Mouse (Mus musculus): ENCODE measurements at regions not wholly inside any gene's neighbourhood (a gene's known extent, or its start where the extent isn't known, plus 50 kb on each side); places are given as distances from the start of the nearest gene placed in this dataset.

DNA sequence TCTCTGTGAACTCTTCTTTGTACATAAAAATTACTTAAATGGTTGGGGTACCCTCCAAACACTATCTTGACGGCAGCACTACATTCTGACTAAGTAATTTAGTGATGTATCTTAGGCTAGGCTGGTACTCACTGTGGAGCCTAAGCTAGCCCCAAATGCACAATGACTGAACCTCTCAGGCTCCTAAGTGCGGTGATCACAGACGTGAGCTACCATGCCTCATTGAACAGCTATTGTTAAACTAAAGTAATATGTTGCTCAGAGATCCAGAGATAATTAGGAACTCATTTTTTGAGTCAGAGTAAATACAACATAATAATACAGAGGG lies 122.7 kb upstream of the Itga4 start:
- no peak for DNase-seq (ENCODE audit: low read depth, low spot score)

DNA sequence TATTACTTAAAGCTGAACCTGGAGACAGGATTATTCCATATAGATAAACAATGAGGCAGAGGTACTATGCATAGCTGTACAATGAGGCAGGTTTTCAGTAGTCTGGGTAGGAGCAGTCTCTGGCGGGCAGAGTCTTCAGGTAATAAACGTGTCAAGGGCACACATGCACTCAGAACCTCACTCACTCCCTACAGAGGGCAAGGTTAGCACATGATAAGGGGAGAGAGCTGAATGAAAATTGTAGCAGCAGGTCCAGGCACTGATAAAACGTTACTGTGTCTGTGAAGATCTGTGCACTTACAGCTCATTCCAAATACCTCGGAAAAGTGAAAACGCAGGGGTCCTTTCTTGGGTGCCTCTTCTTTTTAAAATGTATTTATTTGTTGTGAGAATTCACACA lies 120.9 kb upstream of the Itga4 start:
- DNase-seq (ENCODE audit: low read depth, low spot score): no peak

DNA sequence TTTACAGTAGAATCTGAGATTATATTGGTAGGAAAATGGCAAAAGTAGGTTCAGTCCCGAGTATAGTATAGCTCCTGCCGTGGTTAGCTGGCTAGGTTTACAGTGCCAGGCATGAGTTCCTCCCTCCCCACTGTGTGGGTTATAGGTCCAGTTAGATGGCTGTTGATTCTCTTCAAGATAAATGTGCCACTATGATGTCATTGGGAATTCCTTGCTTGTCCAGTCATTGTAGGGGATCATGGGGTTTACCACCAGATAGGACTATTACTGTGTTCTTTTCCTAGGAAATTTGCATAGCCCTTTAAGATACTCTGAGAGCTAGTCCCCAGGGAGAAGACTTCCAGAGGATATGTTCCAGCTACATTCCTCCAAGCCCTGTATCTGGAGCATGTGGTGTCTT lies 119.2 kb upstream of the Itga4 start:
- DNase-seq (ENCODE audit: low read depth, low spot score): no peak

DNA sequence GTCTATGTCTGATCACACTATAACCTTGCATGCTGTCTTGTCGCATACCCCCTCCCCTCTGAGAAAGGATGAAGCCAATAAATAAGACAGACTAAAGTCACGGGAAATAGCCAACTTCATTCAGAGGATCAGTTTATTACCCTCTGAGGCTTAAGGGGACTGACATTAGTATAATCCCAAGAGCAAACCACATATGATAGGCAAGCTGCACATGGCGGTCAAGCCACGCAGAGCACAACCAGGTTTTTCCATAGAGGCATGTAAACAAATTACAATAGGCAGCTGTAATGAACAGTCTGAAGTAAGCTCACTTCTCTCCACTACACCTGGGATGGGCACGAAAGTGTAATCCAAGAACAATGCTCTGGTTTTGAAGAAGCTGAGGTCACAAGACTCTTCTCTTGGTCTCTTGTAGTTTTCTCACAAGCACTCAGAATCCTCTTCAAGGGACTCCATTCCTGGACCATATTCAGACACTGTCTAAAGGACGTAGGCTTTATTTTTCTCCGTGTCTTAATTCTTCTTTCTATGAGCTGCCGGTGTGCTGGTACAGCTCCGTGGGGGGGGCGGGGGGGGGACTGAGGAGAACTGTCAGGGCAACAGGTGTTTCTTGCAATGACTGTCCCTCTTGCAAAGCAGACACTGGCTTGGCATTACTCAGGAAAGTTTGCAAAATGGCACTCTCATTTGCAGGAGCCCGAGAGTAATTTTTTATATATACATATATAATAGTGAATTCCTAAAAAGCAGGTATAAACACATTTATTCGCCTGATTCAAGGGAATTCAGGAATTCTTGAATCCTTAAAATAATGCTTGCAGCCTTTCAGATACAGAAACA lies 118.4 kb upstream of the Itga4 start:
- DNase-seq (ENCODE audit: low read depth, low spot score): no peak

DNA sequence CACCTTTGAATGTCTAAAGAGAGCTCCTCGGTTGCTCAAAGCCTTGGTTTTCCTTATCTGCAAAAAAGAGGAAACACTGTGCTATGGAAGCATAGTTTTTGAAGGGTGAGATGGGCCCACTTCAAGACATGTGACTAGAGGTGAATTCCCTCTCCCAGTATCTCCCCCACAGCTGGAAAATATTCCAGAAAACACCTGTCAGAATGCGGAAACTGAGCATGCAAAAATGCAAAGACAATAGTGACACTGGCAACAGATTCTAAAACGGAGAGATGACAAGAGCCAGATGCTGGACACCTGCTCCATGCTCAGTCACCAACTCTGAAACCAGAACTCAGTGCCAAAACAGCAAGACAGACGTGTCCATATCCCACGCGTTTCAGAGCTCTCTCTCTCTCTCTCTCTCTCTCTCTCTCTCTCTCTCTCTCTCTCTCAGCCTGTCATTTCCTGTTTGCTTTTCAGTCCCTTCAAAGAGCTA lies 117.5 kb upstream of the Itga4 start:
- no peak for DNase-seq (ENCODE audit: low read depth, low spot score)

DNA sequence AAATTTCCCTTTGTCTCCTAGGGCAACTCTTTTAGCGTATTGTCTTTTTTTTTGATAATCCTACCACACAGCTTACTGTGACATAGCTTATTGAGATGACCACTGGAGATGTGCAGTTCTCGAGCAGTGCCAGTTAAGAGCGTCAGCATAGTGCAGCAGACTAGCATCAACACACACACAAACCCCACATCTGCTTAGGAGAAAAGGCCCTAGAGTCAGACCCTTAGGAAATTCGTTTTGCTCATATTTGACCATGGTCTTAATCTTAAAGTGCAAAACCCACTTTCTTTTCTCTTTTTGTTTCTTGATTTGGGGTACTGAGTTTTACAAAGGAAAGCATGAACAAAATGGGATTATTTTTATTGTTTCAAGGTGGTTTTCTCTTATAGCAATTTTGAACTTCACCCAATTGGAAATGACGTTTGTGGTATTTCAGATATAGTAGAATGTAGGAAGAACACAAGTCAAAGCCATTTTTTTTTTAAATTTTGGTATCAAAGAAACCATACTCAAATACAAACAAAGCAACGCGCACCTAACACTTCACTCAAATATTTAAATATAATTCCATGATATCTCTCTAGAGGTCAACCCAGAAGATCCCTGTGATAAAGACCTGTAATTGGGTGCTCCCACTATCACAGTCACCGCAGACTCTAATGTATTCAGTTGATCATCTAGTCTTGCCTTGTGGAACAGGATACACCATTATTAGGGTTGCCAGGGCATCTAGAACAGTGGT lies 116.7 kb upstream of the Itga4 start:
- DNase-seq (ENCODE audit: low read depth, low spot score): no peak

DNA sequence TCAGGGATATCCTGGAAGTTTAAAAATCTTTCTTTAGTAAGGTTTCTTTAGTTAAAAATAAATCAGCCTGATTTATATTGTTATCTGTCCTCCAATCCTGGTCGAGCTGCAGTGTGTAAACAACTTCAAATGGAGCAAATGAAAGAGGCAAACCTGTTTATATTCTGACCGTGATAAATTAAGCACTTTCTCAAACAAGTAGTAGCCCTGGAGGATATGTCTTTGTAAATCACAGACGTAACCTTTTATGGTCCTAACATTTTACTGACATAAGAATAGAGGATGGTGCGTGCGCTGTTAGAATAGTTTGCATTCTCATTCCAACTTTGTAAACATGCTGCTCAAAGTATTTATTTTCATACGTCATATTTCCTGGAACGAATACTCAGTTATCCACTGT lies 113.3 kb upstream of the Itga4 start:
- DNase-seq (ENCODE audit: low read depth, low spot score): no peak

DNA sequence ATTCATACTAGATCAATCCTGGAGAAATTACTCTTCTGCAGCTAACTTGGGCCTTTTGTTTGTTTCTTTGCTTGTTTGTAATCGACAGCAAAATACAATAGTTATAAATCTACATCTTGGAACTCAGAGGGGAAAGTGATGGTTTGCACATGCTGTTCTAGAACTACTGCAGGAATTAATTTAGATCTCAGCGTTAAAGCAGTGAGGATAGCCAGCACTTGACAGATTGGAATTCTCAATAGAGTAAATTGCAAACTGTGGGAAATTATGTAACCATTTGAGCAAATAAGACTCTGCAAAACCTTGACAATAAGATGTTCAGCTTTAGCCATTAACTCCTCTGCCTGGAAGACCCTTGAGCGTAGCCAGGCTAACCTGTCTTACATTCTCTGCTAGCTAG lies 112.0 kb upstream of the Itga4 start:
- no peak for DNase-seq (ENCODE audit: low read depth, low spot score)

DNA sequence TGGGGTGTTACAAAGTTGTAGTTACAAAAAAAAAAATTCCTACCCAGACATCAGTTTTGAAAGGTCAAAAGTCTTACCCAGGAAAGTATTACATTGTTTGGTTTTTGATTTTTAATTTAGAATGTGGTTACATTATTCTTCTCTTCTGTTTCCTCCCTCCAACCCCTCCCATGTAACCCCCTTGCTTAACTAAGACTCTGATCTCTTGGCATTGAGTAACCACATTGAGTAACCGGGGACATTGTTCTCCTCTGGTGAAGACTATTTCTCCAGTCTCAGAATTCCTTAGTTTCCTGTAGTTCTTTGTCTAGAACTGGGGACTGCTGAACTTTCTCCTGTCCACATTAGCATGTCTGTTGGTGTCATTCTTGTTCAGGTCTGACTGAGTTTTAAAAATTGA lies 109.3 kb upstream of the Itga4 start:
- no peak for DNase-seq (ENCODE audit: low read depth, low spot score)

DNA sequence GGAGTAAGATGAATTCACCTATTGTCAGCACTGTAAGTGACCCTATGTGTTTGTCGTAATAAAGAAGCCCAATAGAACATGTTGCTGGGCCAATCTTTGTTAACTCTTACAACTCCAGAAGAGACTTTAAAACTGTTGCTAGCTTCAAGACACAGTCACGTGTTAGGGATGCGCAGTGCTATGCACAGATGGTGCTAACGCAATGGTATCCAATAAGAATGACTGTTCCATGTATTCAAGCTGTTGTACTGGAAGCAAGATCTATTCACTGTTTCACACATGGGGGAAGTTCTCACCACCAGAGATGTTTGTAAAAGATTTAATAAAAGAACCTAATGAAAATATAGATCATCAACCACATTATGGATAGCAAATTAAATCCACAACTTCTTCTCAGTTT lies 108.7 kb upstream of the Itga4 start:
- DNase-seq (ENCODE audit: low read depth, low spot score): no peak

DNA sequence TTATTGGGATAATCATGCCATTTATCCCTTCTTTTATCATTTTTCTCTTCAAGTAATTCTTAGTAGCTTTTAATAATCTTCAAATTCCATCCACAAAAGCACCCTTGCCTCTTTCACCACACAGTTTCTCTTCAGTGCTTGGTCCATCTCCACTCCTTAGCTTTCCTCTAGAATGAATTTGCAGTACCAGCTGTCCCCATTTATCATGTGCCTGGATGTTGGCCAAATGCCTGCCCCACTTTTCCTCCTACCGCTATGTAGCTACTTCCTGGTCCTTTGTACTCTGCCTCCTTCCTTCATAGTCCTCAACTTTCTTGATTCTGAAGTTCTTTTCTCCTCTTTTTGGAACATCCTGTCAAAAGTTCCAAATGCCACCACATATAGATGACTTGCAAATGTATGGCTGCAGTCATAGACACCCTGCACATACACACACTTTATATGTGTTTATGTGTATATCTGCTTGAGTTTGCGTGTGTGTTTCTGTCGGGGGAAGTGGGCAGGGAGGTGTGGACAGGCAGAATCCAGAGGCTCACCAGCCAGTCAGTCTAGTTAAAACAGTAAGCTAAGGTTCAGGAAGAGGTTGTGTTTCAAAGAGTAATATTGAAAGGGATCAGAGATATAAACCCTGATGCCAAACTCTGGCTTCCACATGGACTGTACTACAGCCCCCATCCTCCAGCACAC lies 106.1 kb upstream of the Itga4 start:
- no peak for DNase-seq (ENCODE audit: low read depth, low spot score)

DNA sequence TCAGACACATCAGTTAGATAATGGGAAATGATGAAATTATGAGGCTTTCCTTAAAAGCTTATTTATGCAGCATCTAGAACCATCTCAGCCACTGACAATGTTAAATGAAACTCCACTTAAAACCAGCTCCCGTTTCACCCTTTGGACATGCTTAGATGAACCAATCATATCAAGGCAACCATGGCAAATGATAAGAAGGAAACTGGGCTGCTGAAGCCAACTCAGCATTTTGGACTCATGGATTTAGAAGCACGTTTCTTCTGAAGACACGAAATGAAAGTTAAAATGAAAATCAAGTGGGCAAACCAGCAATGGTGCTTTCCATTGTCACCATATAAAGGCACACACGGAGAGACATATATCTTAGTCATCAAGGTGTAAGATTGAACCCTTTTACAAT lies 103.6 kb upstream of the Itga4 start:
- DNase-seq (ENCODE audit: low read depth, low spot score): no peak

DNA sequence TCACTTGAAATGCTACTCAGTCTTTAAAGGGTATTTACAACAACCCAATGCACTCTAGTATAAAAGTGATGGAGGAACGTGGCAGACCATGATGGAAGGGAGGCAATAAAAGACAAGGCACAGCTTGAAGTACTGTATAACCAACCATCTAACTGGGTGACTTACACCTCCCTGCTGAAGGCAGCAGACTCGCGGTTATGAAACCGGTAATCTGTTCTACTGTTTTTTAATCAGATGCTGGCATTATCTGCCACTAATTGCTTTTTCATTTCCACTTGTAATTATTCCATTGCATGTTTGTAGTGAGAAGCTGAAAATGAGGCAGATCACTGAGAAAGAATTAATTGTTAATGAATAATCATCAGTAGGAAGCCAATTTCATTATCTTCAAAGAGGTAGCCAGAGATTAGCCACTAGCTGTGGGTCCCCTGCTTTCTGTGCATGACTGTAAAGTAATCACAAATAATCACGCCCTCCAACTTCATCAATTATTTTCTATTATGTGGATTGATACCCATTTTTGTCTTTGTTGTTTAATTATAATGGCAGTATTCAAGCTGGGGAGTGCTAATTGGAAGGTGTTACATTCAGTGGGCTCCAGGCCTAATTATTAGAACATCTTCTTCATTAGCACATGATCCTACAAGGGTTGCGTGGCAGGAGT lies 103.1 kb upstream of the Itga4 start:
- DNase-seq (ENCODE audit: low read depth, low spot score): no peak

DNA sequence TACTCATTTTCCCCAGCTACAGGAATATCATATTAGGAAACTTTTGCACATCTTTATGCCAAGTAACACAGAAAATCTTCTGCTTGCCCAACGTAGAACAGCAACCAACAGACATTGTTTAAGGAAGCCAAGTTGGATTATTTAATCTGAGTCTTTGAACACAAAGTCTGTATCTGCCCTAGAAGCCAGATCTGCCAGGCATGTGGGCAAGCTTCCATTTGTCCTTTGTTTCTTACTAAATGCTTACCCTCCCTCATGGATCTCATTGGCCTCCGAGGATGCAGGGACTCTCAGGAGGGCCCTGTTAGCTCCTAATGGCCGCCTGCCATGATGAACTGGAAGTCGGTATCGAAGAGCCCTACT lies 102.5 kb upstream of the Itga4 start:
- DNase-seq (ENCODE audit: low read depth, low spot score): no peak

DNA sequence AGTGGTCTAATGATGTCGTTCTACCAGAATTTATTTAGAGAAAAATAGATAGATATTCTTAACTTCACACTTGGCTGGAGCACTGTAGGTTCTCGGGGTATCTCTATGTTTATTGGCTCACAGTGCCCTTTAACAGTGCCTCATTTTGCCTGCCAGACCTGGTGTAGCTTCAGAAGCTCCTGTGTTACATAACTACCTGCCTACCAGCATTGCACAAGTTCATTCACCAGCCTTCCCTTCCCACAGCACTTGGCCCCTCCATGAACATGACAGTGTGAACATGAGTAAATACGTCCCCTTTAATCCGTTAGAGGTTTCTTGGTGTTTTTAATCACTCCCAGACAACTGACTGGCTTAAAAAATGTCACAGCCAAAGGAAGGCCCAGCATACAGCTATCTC lies 102.2 kb upstream of the Itga4 start:
- no peak for DNase-seq (ENCODE audit: low read depth, low spot score)

DNA sequence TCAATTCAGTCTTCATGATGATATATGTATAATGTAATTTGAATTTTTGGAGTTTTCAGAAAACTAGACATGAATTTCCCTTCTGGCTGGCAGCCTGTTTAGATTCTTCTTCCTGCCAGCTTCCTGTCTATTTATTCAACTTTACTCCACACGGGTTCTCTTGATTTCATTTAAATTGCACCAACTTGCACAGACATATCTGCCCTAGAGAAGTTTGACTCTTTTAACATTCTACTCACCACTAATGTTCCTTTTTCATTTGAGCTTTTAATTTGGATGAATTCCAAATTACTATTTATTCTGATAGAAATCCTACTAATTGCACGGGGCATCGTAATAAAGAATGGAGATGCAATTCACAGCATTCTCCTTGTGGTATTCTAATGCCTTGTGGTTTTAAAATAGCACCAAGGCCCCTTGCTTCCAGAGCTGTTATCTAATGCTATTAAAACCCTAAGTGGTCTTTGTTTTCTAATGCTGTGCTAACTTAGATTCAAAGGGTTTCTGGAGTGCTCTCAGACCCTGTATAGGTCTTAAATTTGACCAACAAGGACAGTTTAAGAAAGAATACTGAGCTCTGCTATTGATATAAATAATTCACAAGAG lies 96.7 kb upstream of the Itga4 start:
- no peak for DNase-seq (ENCODE audit: low read depth, low spot score)

DNA sequence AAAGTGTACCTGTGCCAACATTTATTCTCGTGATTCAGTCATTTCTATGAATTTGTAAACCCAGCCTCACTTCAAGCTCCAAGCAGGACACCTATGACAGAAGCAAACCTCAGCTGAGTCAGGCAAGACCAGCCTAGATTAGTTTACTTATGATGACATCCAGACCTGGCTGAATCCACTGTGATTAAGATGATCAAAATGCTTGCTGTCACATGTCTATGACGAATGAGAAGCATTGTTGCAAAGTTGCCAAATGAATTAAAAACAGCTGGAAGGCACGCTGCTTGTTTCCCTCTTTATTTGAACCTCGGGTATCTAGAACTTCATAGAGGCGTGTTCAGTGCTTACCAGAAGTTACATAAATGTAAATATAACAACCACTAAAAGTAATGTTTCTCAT lies 95.9 kb upstream of the Itga4 start:
- DNase-seq (ENCODE audit: low read depth, low spot score): no peak

DNA sequence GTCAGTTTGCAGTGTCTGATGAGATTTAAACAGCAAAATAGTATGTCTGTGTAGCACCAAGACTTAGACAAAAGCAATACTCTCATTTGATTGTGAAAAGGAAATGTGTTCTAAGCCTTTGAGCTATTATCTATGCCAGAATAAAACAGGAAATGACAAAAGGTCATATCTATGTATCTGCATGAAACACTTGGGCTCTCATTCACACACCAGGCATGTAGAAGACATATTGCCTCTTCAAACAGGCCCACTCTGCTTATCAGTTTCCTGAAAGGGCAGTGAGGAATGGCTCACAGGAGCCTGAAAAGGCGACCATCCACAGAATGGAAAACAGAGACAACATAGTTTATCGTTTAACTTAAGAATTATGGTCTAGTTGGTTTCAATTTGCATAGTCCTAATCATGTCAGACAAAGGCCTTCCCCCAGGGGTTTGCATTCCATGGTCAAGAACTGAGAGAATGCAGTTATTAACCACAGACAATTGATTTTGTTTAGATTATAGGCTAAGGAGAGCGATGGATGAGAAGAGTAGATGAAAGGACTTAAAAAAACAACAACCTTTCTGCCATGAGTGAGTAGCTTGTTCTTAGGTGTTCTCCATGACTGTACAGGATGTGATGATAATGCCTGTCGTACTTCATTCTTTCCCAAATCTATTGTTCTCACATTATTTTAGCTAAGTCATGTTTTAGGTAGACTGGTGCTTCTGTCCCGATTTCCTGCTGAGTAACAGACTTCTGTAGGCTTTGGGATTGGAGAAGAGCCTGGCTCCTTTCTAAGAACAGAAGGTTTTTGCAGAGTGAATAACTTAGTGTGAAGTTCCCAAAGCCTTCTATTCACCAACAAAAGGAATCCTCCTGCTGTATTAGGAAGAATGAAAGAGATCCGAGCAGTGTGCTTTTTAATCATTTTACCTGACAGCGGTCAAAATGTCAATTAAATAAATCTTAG lies 82.0 kb upstream of the Itga4 start:
- no peak for DNase-seq (ENCODE audit: low read depth, low spot score)

DNA sequence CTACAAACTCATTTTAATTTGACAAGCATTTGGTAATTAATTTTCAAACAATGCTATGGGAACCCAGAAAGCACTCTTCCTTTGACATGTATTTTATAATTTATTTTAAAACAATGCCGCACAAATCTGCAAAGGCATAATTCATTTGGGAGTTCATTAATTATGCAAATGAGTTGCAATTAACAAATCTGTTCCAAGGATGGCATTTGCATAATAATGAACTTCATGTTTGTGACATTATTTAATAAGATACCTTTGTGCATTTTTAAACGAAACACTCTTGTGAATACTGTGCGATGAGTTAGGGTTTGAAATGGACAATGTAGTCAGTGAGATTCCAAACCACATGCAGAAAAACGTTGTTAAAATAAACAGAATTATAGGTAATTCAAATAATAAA lies 80.9 kb upstream of the Itga4 start:
- no peak for DNase-seq (ENCODE audit: low read depth, low spot score)

DNA sequence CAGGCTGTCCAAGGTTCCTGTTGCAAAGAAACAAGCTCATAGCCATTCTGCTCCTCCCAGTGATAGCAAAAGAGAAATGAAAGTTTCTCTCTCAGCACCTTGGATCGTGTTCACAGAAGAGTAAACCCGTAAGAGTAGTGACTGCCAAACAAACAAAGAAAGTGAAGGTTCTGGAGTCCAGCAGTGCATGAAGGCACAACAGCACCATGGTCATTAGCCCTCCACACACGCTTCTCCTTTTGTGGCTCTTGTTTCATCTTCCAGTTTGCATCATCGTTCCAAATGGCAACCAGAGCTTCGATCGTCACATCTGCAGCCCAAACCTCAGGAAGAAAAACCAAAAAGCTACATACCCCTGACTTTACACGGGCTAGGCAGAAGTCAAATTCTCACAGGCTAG lies 74.4 kb upstream of the Itga4 start:
- no peak for DNase-seq (ENCODE audit: low read depth, low spot score)
